Mouse (Mus musculus) heart, embryonic 13.5 days (tissue): ENCODE results near the gene Recql. TPM values are rescaled to one million over a fixed set of nuclear protein-coding genes. Genes with fewer than 3 reads are reported as not detected.
A peak's percentile ranks its signal among the peaks of the same experiment; 100 is the strongest.

Source experiments
- ATAC-seq: fragments of 200-750 bp; cut with Nextera tagmentation; 2 replicates; pipeline ENCODE4 v1.8.0; 2017; ENCODE audit warnings: moderate TSS enrichment; ENCODE audit not compliant: insufficient number of reproducible peaks, low FRiP score, low TSS enrichment; ENCODE audit errors: extremely low read depth
- H3K27ac ChIP-seq: fragments of 300-500 bp; sonication (generic); replicated peaks from 2 replicates; pipeline ENCODE4 v1.5.1; 2015; ENCODE audit warnings: moderate library complexity, mild to moderate bottlenecking, inconsistent platforms
- H3K27me3 ChIP-seq: fragments of 300-500 bp; sonication (generic); replicated peaks from 2 replicates; pipeline ENCODE4 v1.6.1; 2015; ENCODE audit warnings: mild to moderate bottlenecking, inconsistent platforms
- H3K36me3 ChIP-seq: fragments of 300-500 bp; sonication (generic); 2 replicates; pipeline ENCODE4 v1.6.1; 2015; ENCODE audit warnings: mild to moderate bottlenecking, inconsistent platforms
- H3K4me1 ChIP-seq: fragments of 300-500 bp; sonication (generic); 2 replicates; pipeline ENCODE4 v1.6.1; 2015; ENCODE audit warnings: inconsistent platforms
- H3K4me2 ChIP-seq: fragments of 300-500 bp; sonication (generic); 2 replicates; pipeline ENCODE4 v1.6.1; 2015; ENCODE audit warnings: inconsistent platforms, mild to moderate bottlenecking, moderate library complexity
- H3K4me3 ChIP-seq: fragments of 300-500 bp; sonication (generic); 2 replicates; pipeline ENCODE4 v1.5.1; 2015; ENCODE audit warnings: moderate library complexity, mild to moderate bottlenecking, inconsistent platforms
- H3K9ac ChIP-seq: fragments of 300-500 bp; sonication (generic); 2 replicates; pipeline ENCODE4 v1.6.1; 2015; ENCODE audit warnings: inconsistent platforms, mild to moderate bottlenecking, moderate library complexity
- H3K9me3 ChIP-seq: fragments of 300-500 bp; sonication (generic); 2 replicates; pipeline ENCODE4 v1.6.1; 2016; ENCODE audit warnings: inconsistent platforms
- WGBS: fragments of 180-500 bp; shearing (Covaris S2); methylation state at CpG from one replicate; pipeline ENCODE4 v1.1.7; 2015; ENCODE audit warnings: mixed read lengths; 5-methylcytosine and 5-hydroxymethylcytosine counted together
- polyA plus RNA-seq: library from polyadenylated mRNA; unstranded; fragments of >200 nt; fragmentation: Nextera tagmentation; extraction: Ambion mirVana; gene quantifications from 2 replicates; pipeline ENCODE4 v1.2.1, GENCODE M21; 2015

Gene Recql
- polyA plus RNA-seq = 18.2 and 18.9 TPM in 2 replicates

- Histone ChIP-seq H3K36me3 (peaks cover 6% of the 10 kb centered on the region; the same call in 1 of the 2 replicates), H3K9ac (peak within 1 kb of the TSS; percentile 94), H3K27ac (peak within 1 kb of the TSS; percentile 49; the same call in 1 of the 2 replicates), H3K4me2 (peak within 1 kb of the TSS; percentile 74), H3K9me3 (no peaks in the 10 kb centered on the region), H3K4me1 (peaks cover 34% of the 10 kb centered on the region), H3K27me3 (no peaks in the 10 kb centered on the region), H3K4me3 (peak within 1 kb of the TSS; percentile 99)
- ATAC-seq = peak; percentile 99
- WGBS = under 1% methylated on average over 76 of the region's 87 CpGs
Measured at GRCm38 (mm10) chr6:142387011-142387754, at the start of gene Recql, which contains the start of gene Golt1b. TSS of gene Recql (minus strand) at chr6:142387087. TSS of gene Golt1b (plus strand) at chr6:142387221.

GRCm38 (mm10) chr6:142429072-142429471, 42.2 kb upstream of the Recql start:
- Histone ChIP-seq H3K4me1 (no peaks in the 10 kb centered on the region), H3K4me2 (no peak overlapping the region), H3K9ac (no peak overlapping the region), H3K9me3 (no peaks in the 10 kb centered on the region), H3K4me3 (no peak overlapping the region), H3K36me3 (no peaks in the 10 kb centered on the region), H3K27ac (no peak overlapping the region), H3K27me3 (0 out of 2 replicates have a peak, but pooled peaks cover 3% of the 10 kb centered on the region)
- no peak for ATAC-seq

GRCm38 (mm10) chr6:142424976-142425375, 38.1 kb upstream of the Recql start:
- Histone ChIP-seq H3K4me1 (no peaks in the 10 kb centered on the region), H3K9ac (no peak overlapping the region), H3K9me3 (no peaks in the 10 kb centered on the region), H3K27ac (no peak overlapping the region), H3K27me3 (no peaks in the 10 kb centered on the region), H3K36me3 (no peaks in the 10 kb centered on the region), H3K4me3 (no peak overlapping the region), H3K4me2 (no peak overlapping the region)
- WGBS = 80% methylated on average over 7 of the region's 7 CpGs
- ATAC-seq = no peak

- H3K4me1 ChIP-seq = peaks cover 11% of the 10 kb centered on the region
- peaks cover 42% of the 10 kb centered on the region for H3K27me3 ChIP-seq
- H3K9me3 ChIP-seq = no peaks in the 10 kb centered on the region
- H3K4me2 ChIP-seq = peak overlapping the region; percentile 63
- no peaks in the 10 kb centered on the region for H3K36me3 ChIP-seq
- no peak for ATAC-seq
- under 1% methylated on average over 22 of the region's 24 CpGs for WGBS
- H3K27ac ChIP-seq = no peak overlapping the region
- peak overlapping the region; percentile 65 for H3K9ac ChIP-seq
- peak overlapping the region; percentile 39 for H3K4me3 ChIP-seq
Measured at GRCm38 (mm10) chr6:142414597-142414996, 27.7 kb upstream of the Recql start.

DNA sequence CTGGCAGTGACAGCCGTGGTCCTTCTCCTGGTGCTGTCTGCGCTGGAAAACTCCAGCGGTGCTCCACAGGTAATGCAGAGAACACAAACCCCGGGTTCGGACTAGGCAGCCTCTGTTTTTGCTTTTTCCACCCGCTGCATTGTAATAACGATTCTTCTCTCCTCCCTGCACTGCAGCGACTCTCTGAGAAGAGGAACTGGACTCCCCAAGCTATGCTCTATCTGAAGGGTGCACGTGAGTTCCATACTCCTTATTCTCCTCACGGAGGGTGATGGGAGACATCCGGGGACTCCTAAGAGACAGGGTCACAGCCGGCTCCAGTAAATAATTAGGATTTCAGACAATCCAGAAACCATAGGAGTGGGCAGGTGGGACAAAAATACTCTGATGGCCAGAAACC, 27.0 kb upstream of the Recql start:
- no peak for ATAC-seq
- H3K36me3 ChIP-seq = no peaks in the 10 kb centered on the region
- no peak overlapping the region for H3K9ac ChIP-seq
- peak overlapping the region; percentile 16; the same call in 1 of the 2 replicates for H3K4me2 ChIP-seq
- peaks cover 11% of the 10 kb centered on the region for H3K4me1 ChIP-seq
- peaks cover 42% of the 10 kb centered on the region for H3K27me3 ChIP-seq
- no peak overlapping the region for H3K27ac ChIP-seq
- H3K4me3 ChIP-seq = no peak overlapping the region
- no peaks in the 10 kb centered on the region for H3K9me3 ChIP-seq
- 13% methylated on average over 12 of the region's 12 CpGs for WGBS

GRCm38 (mm10) chr6:142412906-142413491, 26.1 kb upstream of the Recql start, which contains the start of gene Spx:
TSS of gene Spx (plus strand) at chr6:142413441.
- Histone ChIP-seq H3K4me2 (peak within 1 kb of the TSS; percentile 63), H3K9me3 (no peaks in the 10 kb centered on the region), H3K9ac (0 out of 2 replicates have a peak within 1 kb of the TSS, but pooled peaks have one; percentile 65), H3K4me1 (peaks cover 11% of the 10 kb centered on the region), H3K27me3 (peaks cover 42% of the 10 kb centered on the region), H3K4me3 (0 out of 2 replicates have a peak within 1 kb of the TSS, but pooled peaks have one; percentile 39), H3K36me3 (0 out of 2 replicates have a peak, but pooled peaks cover 3% of the 10 kb centered on the region), H3K27ac (no peak within 1 kb of the TSS)
- WGBS = 61% methylated on average over 11 of the region's 11 CpGs
- no peak for ATAC-seq

- no peaks in the 10 kb centered on the region for H3K9me3 ChIP-seq
- H3K4me1 ChIP-seq = peaks cover 11% of the 10 kb centered on the region
- peaks cover 39% of the 10 kb centered on the region for H3K27me3 ChIP-seq
- no peak overlapping the region for H3K27ac ChIP-seq
- ATAC-seq = no peak
- H3K9ac ChIP-seq = no peak overlapping the region
- H3K36me3 ChIP-seq = 0 out of 2 replicates have a peak, but pooled peaks cover 3% of the 10 kb centered on the region
- WGBS = 27% methylated on average over 1 of the region's 1 CpGs
- no peak overlapping the region for H3K4me3 ChIP-seq
- H3K4me2 ChIP-seq = no peak overlapping the region
Measured at GRCm38 (mm10) chr6:142411140-142411539, 24.3 kb upstream of the Recql start.

DNA sequence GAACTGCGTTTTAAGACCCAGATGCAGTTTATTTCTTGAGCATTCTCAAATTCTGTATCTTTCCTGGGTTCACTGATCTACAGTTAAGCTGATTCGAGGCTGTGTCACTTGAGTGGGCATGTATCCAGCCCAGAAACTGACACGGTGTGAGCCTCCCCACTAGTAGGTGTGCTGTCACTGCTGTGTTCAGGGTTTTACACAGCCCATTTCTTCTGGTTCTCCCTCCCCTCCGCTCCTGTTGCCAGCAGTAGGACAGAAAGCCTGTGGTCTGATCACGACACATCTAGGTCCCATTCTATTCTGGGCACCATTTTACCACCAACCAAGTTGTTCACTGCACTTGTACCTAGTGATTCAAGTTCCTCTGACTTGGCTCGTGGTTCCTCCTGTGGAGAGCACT, 8.9 kb upstream of the Recql start:
- Histone ChIP-seq H3K4me3 (no peak overlapping the region), H3K9me3 (no peaks in the 10 kb centered on the region), H3K36me3 (peaks cover 49% of the 10 kb centered on the region), H3K4me1 (peaks cover 9% of the 10 kb centered on the region; the same call in 1 of the 2 replicates), H3K27ac (no peak overlapping the region), H3K4me2 (no peak overlapping the region), H3K9ac (no peak overlapping the region), H3K27me3 (no peaks in the 10 kb centered on the region)
- ATAC-seq = no peak
- WGBS = 89% methylated on average over 6 of the region's 6 CpGs

DNA sequence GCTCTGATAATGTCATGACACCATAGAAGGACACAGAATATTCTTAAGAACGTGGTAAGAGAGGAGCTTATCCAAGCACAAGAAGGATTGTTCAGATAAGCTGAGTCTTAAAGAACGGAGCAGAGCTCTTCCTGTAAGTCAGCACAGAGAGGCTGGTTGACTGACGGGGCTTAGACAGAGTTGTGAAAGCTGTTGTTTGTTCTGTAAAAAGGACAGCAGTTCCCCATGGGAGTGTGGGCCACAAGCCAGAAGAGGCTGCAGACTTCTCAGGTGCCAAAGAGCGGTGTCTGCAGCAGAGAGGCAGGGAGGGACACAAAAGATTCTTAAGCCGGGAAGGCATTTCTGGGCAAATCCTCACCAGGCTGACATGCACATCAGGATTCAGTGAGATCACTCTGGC, 7.8 kb upstream of the Recql start:
- no peaks in the 10 kb centered on the region for H3K9me3 ChIP-seq
- H3K27me3 ChIP-seq = no peaks in the 10 kb centered on the region
- no peak overlapping the region for H3K9ac ChIP-seq
- peaks cover 43% of the 10 kb centered on the region for H3K36me3 ChIP-seq
- H3K4me2 ChIP-seq = no peak overlapping the region
- 79% methylated on average over 5 of the region's 5 CpGs for WGBS
- H3K27ac ChIP-seq = no peak overlapping the region
- ATAC-seq = no peak
- H3K4me3 ChIP-seq = no peak overlapping the region
- H3K4me1 ChIP-seq = peaks cover 12% of the 10 kb centered on the region; the same call in 1 of the 2 replicates

- no peaks in the 10 kb centered on the region for H3K27me3 ChIP-seq
- 56% methylated on average over 5 of the region's 5 CpGs for WGBS
- H3K27ac ChIP-seq = no peak overlapping the region
- H3K9me3 ChIP-seq = no peaks in the 10 kb centered on the region
- H3K9ac ChIP-seq = 0 out of 2 replicates have a peak overlapping the region, but pooled peaks have one; percentile 10
- H3K36me3 ChIP-seq = peaks cover 44% of the 10 kb centered on the region
- no peak for ATAC-seq
- no peak overlapping the region for H3K4me3 ChIP-seq
- H3K4me1 ChIP-seq = peaks cover 30% of the 10 kb centered on the region
- H3K4me2 ChIP-seq = no peak overlapping the region
Measured at GRCm38 (mm10) chr6:142392312-142392711, 5.4 kb upstream of the Recql start.

DNA sequence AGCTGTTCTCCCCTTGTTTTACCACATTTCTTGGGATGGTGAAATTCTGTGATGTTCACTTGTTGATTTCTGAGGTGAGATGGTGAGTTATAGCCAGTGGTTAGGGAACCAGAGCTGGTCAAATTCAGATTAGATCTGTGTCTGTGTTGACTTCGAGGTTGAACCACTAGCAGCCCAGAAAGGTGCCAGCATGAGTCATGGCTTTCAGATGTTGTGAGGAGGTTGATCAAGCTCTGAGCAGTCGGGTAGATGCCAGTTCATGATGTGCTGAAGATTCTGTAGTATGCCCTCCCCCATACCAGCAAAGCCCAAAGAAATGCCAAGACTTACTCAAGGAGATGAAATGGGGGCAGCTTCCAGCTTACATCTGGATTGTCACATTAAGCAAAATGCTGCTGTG, 2.2 kb upstream of the Recql start:
- Histone ChIP-seq H3K9me3 (no peaks in the 10 kb centered on the region), H3K4me1 (peaks cover 36% of the 10 kb centered on the region), H3K4me2 (no peak overlapping the region; the same call in 1 of the 2 replicates), H3K27me3 (no peaks in the 10 kb centered on the region), H3K9ac (no peak overlapping the region), H3K27ac (no peak overlapping the region), H3K4me3 (peak overlapping the region; percentile 13; the same call in 1 of the 2 replicates), H3K36me3 (peaks cover 18% of the 10 kb centered on the region)
- WGBS = 57% methylated on average over 2 of the region's 2 CpGs
- ATAC-seq = no peak
